Mouse (Mus musculus): ENCODE measurements around the gene Tbx6. TPM values are rescaled to one million over a fixed set of nuclear protein-coding genes. Genes with fewer than 3 reads are reported as not detected.

The Tbx6 gene
- total RNA-seq (2014; rRNA removed): 0.16 and 1.1 TPM in 2 replicates
- polyA plus RNA-seq (2015; fragmentation: Nextera tagmentation; extraction: Ambion mirVana): 0.21 and 0.38 TPM in 2 replicates

GRCm38 (mm10) chr7:126780971-126781635 lies at the start of gene Tbx6:
Gene Tbx6, plus strand, starts transcription at chr7:126781483.
- Histone ChIP-seq H3K4me1 (ENCODE audit: insufficient read depth, low read length) (peaks cover 13% of the 10 kb centered on the region), H3K27ac (ENCODE audit: low read depth, low read length) (peak within 1 kb of the TSS; percentile 85), H3K4me3 (ENCODE audit: low read depth, low read length) (peak within 1 kb of the TSS; percentile 41), H3K36me3 (ENCODE audit: insufficient read depth, low read length) (peaks cover 18% of the 10 kb centered on the region), H3K4me2 (ENCODE audit: low read depth, low read length, poor library complexity, severe bottlenecking) (peak within 1 kb of the TSS; percentile 93), H3K9ac (replicated peaks; ENCODE audit: low read length, poor library complexity, severe bottlenecking) (peak within 1 kb of the TSS; percentile 66), H3K9me3 (ENCODE audit: low read length) (no peaks in the 10 kb centered on the region), H3K27me3 (ENCODE audit: insufficient read depth, low read length) (no peaks in the 10 kb centered on the region)
- 7% methylated on average over 22 of the region's 22 CpGs for WGBS
- no peak for TF ChIP-seq CTCF (IDR thresholded peaks at IDR 0.05)
- DNase-seq (ENCODE audit: low spot score) (no peak), ATAC-seq (ENCODE audit: low FRiP score) (no peak; the same call in 1 of the 2 replicates)

- TF ChIP-seq CTCF (IDR thresholded peaks at IDR 0.05): no peak
- Histone ChIP-seq H3K4me3 (ENCODE audit: low read depth, low read length) (no peak overlapping the region), H3K4me1 (ENCODE audit: insufficient read depth, low read length) (no peaks in the 10 kb centered on the region), H3K36me3 (ENCODE audit: insufficient read depth, low read length) (no peaks in the 10 kb centered on the region), H3K27me3 (ENCODE audit: insufficient read depth, low read length) (no peaks in the 10 kb centered on the region), H3K9me3 (ENCODE audit: low read length) (no peaks in the 10 kb centered on the region), H3K9ac (replicated peaks; ENCODE audit: low read length, poor library complexity, severe bottlenecking) (no peak overlapping the region), H3K4me2 (ENCODE audit: low read depth, low read length, poor library complexity, severe bottlenecking) (no peak overlapping the region), H3K27ac (ENCODE audit: low read depth, low read length) (no peak overlapping the region)
- WGBS: 85% methylated on average over 8 of the region's 8 CpGs
- DNase-seq (ENCODE audit: low spot score) (no peak), ATAC-seq (ENCODE audit: low FRiP score) (no peak)
Observed at GRCm38 (mm10) chr7:126736122-126736521, 45.2 kb upstream of the Tbx6 start.

- no peaks in the 10 kb centered on the region for H3K36me3 ChIP-seq (ENCODE audit: insufficient read depth, low read length)
- H3K27ac ChIP-seq (ENCODE audit: low read depth, low read length): no peak overlapping the region
- no peak for DNase-seq (ENCODE audit: low spot score)
- no peaks in the 10 kb centered on the region for H3K9me3 ChIP-seq (ENCODE audit: low read length)
- WGBS: 79% methylated on average over 17 of the region's 17 CpGs
- no peak for TF ChIP-seq CTCF (IDR thresholded peaks at IDR 0.05)
- no peaks in the 10 kb centered on the region for H3K27me3 ChIP-seq (ENCODE audit: insufficient read depth, low read length)
- no peak overlapping the region for H3K4me3 ChIP-seq (ENCODE audit: low read depth, low read length)
- no peak overlapping the region for H3K4me2 ChIP-seq (ENCODE audit: low read depth, low read length, poor library complexity, severe bottlenecking)
- ATAC-seq (ENCODE audit: low FRiP score): no peak
- H3K4me1 ChIP-seq (ENCODE audit: insufficient read depth, low read length): no peaks in the 10 kb centered on the region
- no peak overlapping the region for H3K9ac ChIP-seq (replicated peaks; ENCODE audit: low read length, poor library complexity, severe bottlenecking)
Observed at GRCm38 (mm10) chr7:126739551-126739950, 41.7 kb upstream of the Tbx6 start.

GRCm38 (mm10) chr7:126740132-126740735 lies 41.0 kb upstream of the Tbx6 start:
- H3K4me3 ChIP-seq (ENCODE audit: low read depth, low read length): no peak overlapping the region
- H3K9me3 ChIP-seq (ENCODE audit: low read length): no peaks in the 10 kb centered on the region
- no peak overlapping the region for H3K9ac ChIP-seq (replicated peaks; ENCODE audit: low read length, poor library complexity, severe bottlenecking)
- no peak overlapping the region for H3K27ac ChIP-seq (ENCODE audit: low read depth, low read length)
- H3K4me1 ChIP-seq (ENCODE audit: insufficient read depth, low read length): no peaks in the 10 kb centered on the region
- DNase-seq (ENCODE audit: low spot score) (peak; percentile 9), ATAC-seq (ENCODE audit: low FRiP score) (no peak; the same call in 1 of the 2 replicates)
- no peaks in the 10 kb centered on the region for H3K36me3 ChIP-seq (ENCODE audit: insufficient read depth, low read length)
- no peak for TF ChIP-seq CTCF (IDR thresholded peaks at IDR 0.05)
- 63% methylated on average over 13 of the region's 13 CpGs for WGBS
- no peak overlapping the region for H3K4me2 ChIP-seq (ENCODE audit: low read depth, low read length, poor library complexity, severe bottlenecking)
- H3K27me3 ChIP-seq (ENCODE audit: insufficient read depth, low read length): no peaks in the 10 kb centered on the region

GRCm38 (mm10) chr7:126740977-126741376 lies 40.3 kb upstream of the Tbx6 start:
- TF ChIP-seq CTCF (IDR thresholded peaks at IDR 0.05): no peak
- Histone ChIP-seq H3K36me3 (ENCODE audit: insufficient read depth, low read length) (no peaks in the 10 kb centered on the region), H3K4me1 (ENCODE audit: insufficient read depth, low read length) (no peaks in the 10 kb centered on the region), H3K9ac (replicated peaks; ENCODE audit: low read length, poor library complexity, severe bottlenecking) (no peak overlapping the region), H3K9me3 (ENCODE audit: low read length) (no peaks in the 10 kb centered on the region), H3K4me2 (ENCODE audit: low read depth, low read length, poor library complexity, severe bottlenecking) (no peak overlapping the region), H3K27me3 (ENCODE audit: insufficient read depth, low read length) (no peaks in the 10 kb centered on the region), H3K27ac (ENCODE audit: low read depth, low read length) (no peak overlapping the region), H3K4me3 (ENCODE audit: low read depth, low read length) (no peak overlapping the region)
- DNase-seq (ENCODE audit: low spot score) (no peak), ATAC-seq (ENCODE audit: low FRiP score) (no peak)
- 79% methylated on average over 5 of the region's 5 CpGs for WGBS

GRCm38 (mm10) chr7:126741452-126741851 lies 39.8 kb upstream of the Tbx6 start:
- Histone ChIP-seq H3K4me2 (ENCODE audit: low read depth, low read length, poor library complexity, severe bottlenecking) (no peak overlapping the region), H3K4me3 (ENCODE audit: low read depth, low read length) (no peak overlapping the region), H3K27ac (ENCODE audit: low read depth, low read length) (no peak overlapping the region), H3K9ac (replicated peaks; ENCODE audit: low read length, poor library complexity, severe bottlenecking) (no peak overlapping the region), H3K4me1 (ENCODE audit: insufficient read depth, low read length) (no peaks in the 10 kb centered on the region), H3K27me3 (ENCODE audit: insufficient read depth, low read length) (no peaks in the 10 kb centered on the region), H3K36me3 (ENCODE audit: insufficient read depth, low read length) (no peaks in the 10 kb centered on the region), H3K9me3 (ENCODE audit: low read length) (no peaks in the 10 kb centered on the region)
- DNase-seq (ENCODE audit: low spot score) (no peak), ATAC-seq (ENCODE audit: low FRiP score) (no peak)
- WGBS: 89% methylated on average over 5 of the region's 5 CpGs
- TF ChIP-seq CTCF (IDR thresholded peaks at IDR 0.05): no peak

Data from midbrain, postnatal 0 days (tissue).